Mouse (Mus musculus): ENCODE data around the gene Snrnp35. TPM values are rescaled to one million over a fixed set of nuclear protein-coding genes. Genes with fewer than 3 reads are reported as not detected.

The Snrnp35 gene
- polyA plus RNA-seq (2016; fragmentation: Nextera tagmentation; extraction: Ambion mirVana): 25.5 and 26.8 TPM in 2 replicates

DNA sequence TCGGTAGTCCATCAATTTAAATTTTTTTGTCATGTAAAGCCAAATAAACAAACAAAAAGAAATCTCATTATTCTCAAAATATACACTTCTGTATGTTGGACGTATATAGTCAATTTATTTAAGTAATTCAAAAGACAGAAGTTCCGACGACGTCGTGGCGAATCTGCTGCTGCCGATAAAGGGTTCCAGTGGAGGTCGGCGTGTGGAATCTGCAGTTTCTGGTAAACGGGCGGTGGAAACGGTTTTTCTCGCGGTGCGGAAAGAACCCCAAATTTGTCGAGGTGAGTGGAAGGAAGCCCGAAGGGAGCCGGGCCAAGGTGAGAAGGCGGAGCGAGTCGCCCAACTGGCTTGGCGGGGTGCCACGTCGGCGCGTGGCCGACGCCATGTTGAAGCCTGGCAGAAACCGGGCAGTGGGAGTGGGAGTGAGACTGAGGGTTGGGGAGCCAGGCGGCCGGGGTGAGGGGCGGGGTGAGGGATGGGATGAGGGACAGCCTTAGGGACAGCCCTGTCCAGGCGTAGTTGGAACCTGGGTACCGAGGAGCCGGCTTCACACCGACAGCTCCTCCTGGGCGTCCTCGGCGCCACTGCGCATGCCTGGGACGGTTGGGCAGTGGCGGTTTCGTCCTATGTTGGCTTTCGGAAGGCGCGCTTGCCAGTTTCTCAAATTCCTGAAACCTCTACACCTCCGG is at the start of gene Snrnp35:
Snrnp35 (plus strand) TSS at position 169 of the 689 bp plus-strand sequence.
- Histone ChIP-seq H3K9me3 (no peaks in the 10 kb centered on the region), H3K4me1 (peaks cover 19% of the 10 kb centered on the region), H3K27me3 (ENCODE audit: insufficient read depth, poor library complexity, severe bottlenecking) (no peaks in the 10 kb centered on the region), H3K36me3 (peaks cover 11% of the 10 kb centered on the region; the same call in 1 of the 2 replicates), H3K4me3 (peak within 1 kb of the TSS; percentile 78), H3K27ac (peak within 1 kb of the TSS; percentile 99)
- WGBS: under 1% methylated on average over 47 of the region's 48 CpGs
- peak; percentile 96 for DNase-seq (ENCODE audit: low spot score)

GRCm38 (mm10) chr5:124438229-124438628 is 44.7 kb upstream of the Snrnp35 start:
- Histone ChIP-seq H3K4me1 (peaks cover 8% of the 10 kb centered on the region; the same call in 1 of the 2 replicates), H3K9me3 (no peaks in the 10 kb centered on the region), H3K36me3 (no peaks in the 10 kb centered on the region; the same call in 1 of the 2 replicates), H3K4me3 (no peak overlapping the region; the same call in 1 of the 2 replicates), H3K27ac (peak overlapping the region; percentile 93; the same call in 1 of the 2 replicates), H3K27me3 (ENCODE audit: insufficient read depth, poor library complexity, severe bottlenecking) (no peaks in the 10 kb centered on the region)
- WGBS: 89% methylated on average over 5 of the region's 5 CpGs
- no peak for DNase-seq (ENCODE audit: low spot score)

DNA sequence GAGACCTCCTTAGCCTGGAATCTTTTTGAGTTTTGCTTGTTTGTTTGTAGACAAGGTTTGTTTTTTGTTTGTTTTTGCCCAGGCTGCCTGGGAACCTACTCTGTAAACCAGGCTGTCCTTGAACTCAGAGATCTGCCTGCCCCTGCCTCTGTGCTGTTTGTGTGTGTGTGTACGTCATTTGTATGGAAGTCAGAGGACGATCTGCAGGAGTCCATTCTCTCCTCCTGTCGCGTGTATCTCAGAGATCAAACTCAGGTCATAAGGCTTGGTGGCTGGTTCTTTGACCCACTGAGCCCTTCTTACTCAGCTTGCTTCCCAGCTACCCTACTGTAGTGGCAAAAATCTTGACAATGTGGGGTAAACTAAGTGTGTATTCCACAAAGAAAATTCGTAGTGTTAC is 44.2 kb upstream of the Snrnp35 start:
- Histone ChIP-seq H3K4me3 (peak overlapping the region; percentile 84), H3K27ac (peak overlapping the region; percentile 93), H3K4me1 (peaks cover 8% of the 10 kb centered on the region; the same call in 1 of the 2 replicates), H3K27me3 (ENCODE audit: insufficient read depth, poor library complexity, severe bottlenecking) (no peaks in the 10 kb centered on the region), H3K9me3 (no peaks in the 10 kb centered on the region), H3K36me3 (no peaks in the 10 kb centered on the region; the same call in 1 of the 2 replicates)
- WGBS: 55% methylated on average over 5 of the region's 5 CpGs
- DNase-seq (ENCODE audit: low spot score): no peak

- Histone ChIP-seq H3K27me3 (ENCODE audit: insufficient read depth, poor library complexity, severe bottlenecking) (no peaks in the 10 kb centered on the region), H3K9me3 (no peaks in the 10 kb centered on the region), H3K36me3 (no peaks in the 10 kb centered on the region; the same call in 1 of the 2 replicates), H3K4me3 (peak within 1 kb of the TSS; percentile 84), H3K27ac (peak within 1 kb of the TSS; percentile 93), H3K4me1 (peaks cover 9% of the 10 kb centered on the region)
- WGBS: under 1% methylated on average over 34 of the region's 34 CpGs
- peak; percentile 99 for DNase-seq (ENCODE audit: low spot score)
Observed at GRCm38 (mm10) chr5:124439447-124440093, 43.4 kb upstream of the Snrnp35 start, which contains the start of gene Kmt5a. TSS of gene Kmt5a (plus strand) at chr5:124439930.

GRCm38 (mm10) chr5:124440094-124440701 is 42.7 kb upstream of the Snrnp35 start:
- no peaks in the 10 kb centered on the region for H3K27me3 ChIP-seq (ENCODE audit: insufficient read depth, poor library complexity, severe bottlenecking)
- WGBS: under 1% methylated on average over 30 of the region's 30 CpGs

GRCm38 (mm10) chr5:124442628-124443027 is 40.3 kb upstream of the Snrnp35 start:
- H3K9me3 ChIP-seq: no peaks in the 10 kb centered on the region
- no peak overlapping the region for H3K27ac ChIP-seq
- H3K36me3 ChIP-seq: peaks cover 9% of the 10 kb centered on the region
- no peak for DNase-seq (ENCODE audit: low spot score)
- H3K27me3 ChIP-seq (ENCODE audit: insufficient read depth, poor library complexity, severe bottlenecking): no peaks in the 10 kb centered on the region
- 0 out of 2 replicates have a peak overlapping the region, but pooled peaks have one; percentile 2 for H3K4me3 ChIP-seq
- 73% methylated on average over 2 of the region's 2 CpGs for WGBS
- H3K4me1 ChIP-seq: peaks cover 28% of the 10 kb centered on the region

More at GRCm38 (mm10) chr5:124440094-124440701, 42.7 kb upstream of the Snrnp35 start:
- DNase-seq (ENCODE audit: low spot score): peak; percentile 91
- Histone ChIP-seq H3K36me3 (no peaks in the 10 kb centered on the region; the same call in 1 of the 2 replicates), H3K9me3 (no peaks in the 10 kb centered on the region), H3K4me3 (peak overlapping the region; percentile 84), H3K4me1 (peaks cover 14% of the 10 kb centered on the region), H3K27ac (peak overlapping the region; percentile 93)

GRCm38 (mm10) chr5:124444208-124444607 is 38.7 kb upstream of the Snrnp35 start:
- DNase-seq (ENCODE audit: low spot score): no peak
- Histone ChIP-seq H3K27me3 (ENCODE audit: insufficient read depth, poor library complexity, severe bottlenecking) (no peaks in the 10 kb centered on the region), H3K4me1 (peaks cover 30% of the 10 kb centered on the region), H3K4me3 (peak overlapping the region; percentile 95; the same call in 1 of the 2 replicates), H3K27ac (no peak overlapping the region), H3K36me3 (peaks cover 25% of the 10 kb centered on the region), H3K9me3 (no peaks in the 10 kb centered on the region)
- 69% methylated on average over 3 of the region's 3 CpGs for WGBS

- peaks cover 30% of the 10 kb centered on the region for H3K4me1 ChIP-seq
- peak; percentile 88 for DNase-seq (ENCODE audit: low spot score)
- H3K9me3 ChIP-seq: no peaks in the 10 kb centered on the region
- H3K4me3 ChIP-seq: peak overlapping the region; percentile 95
- peak overlapping the region; percentile 97 for H3K27ac ChIP-seq
- H3K27me3 ChIP-seq (ENCODE audit: insufficient read depth, poor library complexity, severe bottlenecking): no peaks in the 10 kb centered on the region
- 21% methylated on average over 66 of the region's 66 CpGs for WGBS
- H3K36me3 ChIP-seq: peaks cover 32% of the 10 kb centered on the region
Observed at GRCm38 (mm10) chr5:124444661-124445561, 38.0 kb upstream of the Snrnp35 start.

- Histone ChIP-seq H3K27ac (peak overlapping the region; percentile 97), H3K36me3 (peaks cover 41% of the 10 kb centered on the region), H3K27me3 (ENCODE audit: insufficient read depth, poor library complexity, severe bottlenecking) (no peaks in the 10 kb centered on the region), H3K4me3 (peak overlapping the region; percentile 95), H3K4me1 (peaks cover 37% of the 10 kb centered on the region), H3K9me3 (no peaks in the 10 kb centered on the region)
- 5% methylated on average over 70 of the region's 77 CpGs for WGBS
- DNase-seq (ENCODE audit: low spot score): peak; percentile 77
Observed at GRCm38 (mm10) chr5:124445621-124446293, 37.2 kb upstream of the Snrnp35 start.

GRCm38 (mm10) chr5:124446301-124446881 is 36.5 kb upstream of the Snrnp35 start:
- peak; percentile 98 for DNase-seq (ENCODE audit: low spot score)
- H3K27me3 ChIP-seq (ENCODE audit: insufficient read depth, poor library complexity, severe bottlenecking): no peaks in the 10 kb centered on the region
- peak overlapping the region; percentile 95 for H3K4me3 ChIP-seq
- no peaks in the 10 kb centered on the region for H3K9me3 ChIP-seq
- peak overlapping the region; percentile 97 for H3K27ac ChIP-seq
- peaks cover 47% of the 10 kb centered on the region for H3K36me3 ChIP-seq
- H3K4me1 ChIP-seq: peaks cover 41% of the 10 kb centered on the region
- WGBS: under 1% methylated on average over 15 of the region's 15 CpGs

DNA sequence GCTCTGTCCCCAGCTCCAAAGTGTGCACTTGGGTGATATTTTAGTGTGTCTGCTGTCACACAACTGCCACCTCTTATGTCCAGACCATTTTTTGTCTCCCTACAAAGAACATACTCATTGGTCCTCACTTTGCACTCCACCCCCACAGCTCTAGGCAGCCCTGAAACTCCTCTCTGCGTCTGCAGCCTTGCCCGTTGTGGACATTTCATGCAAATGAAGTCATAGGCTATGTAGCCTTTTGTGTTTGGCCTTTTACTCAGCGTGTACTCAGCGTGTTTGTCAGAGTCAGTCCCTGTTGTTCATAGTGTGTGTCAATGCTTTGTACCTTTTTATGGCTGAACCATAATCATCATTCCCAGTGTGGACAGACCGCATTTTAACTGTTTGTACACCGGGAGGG is 33.4 kb upstream of the Snrnp35 start:
- Histone ChIP-seq H3K4me3 (no peak overlapping the region), H3K9me3 (no peaks in the 10 kb centered on the region), H3K27me3 (ENCODE audit: insufficient read depth, poor library complexity, severe bottlenecking) (no peaks in the 10 kb centered on the region), H3K36me3 (peaks cover 78% of the 10 kb centered on the region), H3K4me1 (peaks cover 54% of the 10 kb centered on the region), H3K27ac (no peak overlapping the region)
- 81% methylated on average over 6 of the region's 6 CpGs for WGBS
- no peak for DNase-seq (ENCODE audit: low spot score)

All from heart, embryonic 10.5 days (tissue).